9 mouse cellular contexts compared by ENCODE assay signal in the genomic region with DNA sequence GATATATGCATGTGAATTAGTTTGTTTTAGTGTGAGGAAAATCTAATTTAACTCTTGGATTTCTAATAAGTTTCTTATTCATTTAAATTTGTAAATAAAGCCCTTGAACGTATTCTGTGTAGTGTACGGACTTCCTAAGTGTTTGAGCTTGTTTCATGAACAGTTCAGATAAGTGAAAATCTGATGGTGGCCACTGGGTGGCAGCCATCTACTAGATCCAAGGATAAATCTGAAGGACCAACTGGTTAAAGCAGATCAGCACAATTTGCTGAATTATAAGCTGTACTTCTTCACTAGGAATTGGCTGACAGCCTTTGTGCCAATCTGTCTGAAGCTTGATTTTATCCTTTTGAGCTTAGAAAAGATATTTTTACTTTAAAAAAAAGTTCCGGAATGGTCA.
DNase-seq lines count a peak whose midpoint lies in the region; ATAC-seq lines count a peak whose summit lies in the region.
"Had no signal": no experiment of that assay in that cellular context is flagged by ENCODE, and none has a peak within 500 bp of the region (broad histone marks: within the 10 kb centered on the region; RNA-seq: fewer than 3 reads in every experiment).

No protein-coding gene starts in this region.

- 66% methylated on average over 3 of the region's 3 CpGs for WGBS in neural tube, embryonic 15.5 days
- 50% methylated on average over 3 of the region's 3 CpGs for WGBS in stomach, embryonic 15.5 days

- no peak overlapping the region for H3K27ac ChIP-seq in neural tube, embryonic 15.5 days (replicated peaks)
- no peak overlapping the region for H3K27ac ChIP-seq in stomach, embryonic 15.5 days
- H3K27ac ChIP-seq: embryonic facial prominence, embryonic 15.5 days had no signal

- no peaks in the 10 kb centered on the region for H3K27me3 ChIP-seq in neural tube, embryonic 15.5 days (replicated peaks)
- H3K27me3 ChIP-seq in stomach, embryonic 15.5 days (replicated peaks), result no peaks in the 10 kb centered on the region
- H3K27me3 ChIP-seq: embryonic facial prominence, embryonic 15.5 days had no signal

- no peaks in the 10 kb centered on the region for H3K4me1 ChIP-seq in neural tube, embryonic 15.5 days
- H3K4me1 ChIP-seq in stomach, embryonic 15.5 days, result no peaks in the 10 kb centered on the region
- H3K4me1 ChIP-seq: embryonic facial prominence, embryonic 15.5 days had no signal

- no peaks in the 10 kb centered on the region for H3K9me3 ChIP-seq in neural tube, embryonic 15.5 days (replicated peaks)
- H3K9me3 ChIP-seq in stomach, embryonic 15.5 days, result no peaks in the 10 kb centered on the region
- H3K9me3 ChIP-seq: embryonic facial prominence, embryonic 15.5 days had no signal

- intact Hi-C loops in heart, postnatal 14 days (cut with DNase I), result loop anchor here (10.0 kb wide), 1 partner anchor 483 kb away; no protein-coding TSS in a partner anchor

- H3K9ac ChIP-seq in neural tube, embryonic 15.5 days (replicated peaks), result no peak overlapping the region
- H3K9ac ChIP-seq in stomach, embryonic 15.5 days, result no peak overlapping the region
- H3K9ac ChIP-seq: embryonic facial prominence, embryonic 15.5 days had no signal

- no peak overlapping the region for H3K4me3 ChIP-seq in neural tube, embryonic 15.5 days (replicated peaks)
- no peak overlapping the region for H3K4me3 ChIP-seq in stomach, embryonic 15.5 days (replicated peaks)
- H3K4me3 ChIP-seq: embryonic facial prominence, embryonic 15.5 days had no signal

- DNase-seq in neural tube, embryonic 10.5 days (ENCODE audit: extremely low spot score, low spot score), result peak; percentile 18
- peak; percentile 22 for DNase-seq in adrenal gland, adult 8-10 months
- DNase-seq in embryo, embryonic 11 days, result peak; percentile 71
- peak; percentile 44 to 62 for DNase-seq in heart, postnatal 14 days
- DNase-seq in layer of hippocampus, adult 8-10 months (ENCODE audit: low spot score in 2 of 2), result peak; percentile 64 to 82
- DNase-seq in lung, postnatal 25 days (ENCODE audit: low spot score), result peak; percentile 38

- no peak overlapping the region for H3K4me2 ChIP-seq in neural tube, embryonic 15.5 days
- no peak overlapping the region for H3K4me2 ChIP-seq in stomach, embryonic 15.5 days
- H3K4me2 ChIP-seq: embryonic facial prominence, embryonic 15.5 days had no signal

- ATAC-seq in neural tube, embryonic 15.5 days (ENCODE audit: low FRiP score), result no peak; the same call in 1 of the 2 replicates
- ATAC-seq in stomach, embryonic 15.5 days (ENCODE audit: insufficient read depth, low FRiP score, low read depth), result peak; percentile 56; the same call in 1 of the 2 replicates

- no peaks in the 10 kb centered on the region for H3K36me3 ChIP-seq in neural tube, embryonic 15.5 days
- H3K36me3 ChIP-seq in stomach, embryonic 15.5 days, result no peaks in the 10 kb centered on the region
- H3K36me3 ChIP-seq: embryonic facial prominence, embryonic 15.5 days had no signal

Comparison
In these comparisons a context has a peak if more than half of its experiments do, and no peak if none do; other contexts are left out.
1. DNase-seq: peak in every context shown above with its lines; median percentile 73 in layer of hippocampus, adult 8-10 months; 71 in embryo, embryonic 11 days; 53 in heart, postnatal 14 days; 38 in lung, postnatal 25 days; 22 in adrenal gland, adult 8-10 months; 18 in neural tube, embryonic 10.5 days.